Mouse (Mus musculus): ENCODE measurements around the gene Rnf216. TPM values are rescaled to one million over a fixed set of nuclear protein-coding genes. Genes with fewer than 3 reads are reported as not detected.

Rnf216 gene
- polyA plus RNA-seq, 1 experiment = not detected

DNA sequence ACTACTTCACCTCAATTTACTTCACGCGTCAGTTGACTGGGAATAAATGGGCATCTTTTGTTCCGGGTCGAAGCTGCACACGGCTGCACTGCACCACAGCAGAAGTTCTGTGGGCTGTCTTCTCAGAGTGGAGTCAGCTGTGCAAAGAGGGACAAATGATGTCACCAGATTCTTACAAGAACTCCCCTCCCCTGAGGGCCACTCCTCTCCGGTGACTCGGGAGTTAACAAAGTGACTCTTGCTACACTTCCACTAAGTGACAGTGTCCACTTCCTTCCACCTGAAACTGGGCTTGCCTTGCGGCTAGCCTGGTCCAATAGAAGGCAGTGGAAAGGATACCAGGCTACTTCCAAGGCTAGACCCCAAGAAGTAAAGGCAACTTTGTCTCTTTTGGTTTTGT lies 9.3 kb upstream of the Rnf216 start:
- TF ChIP-seq POLR2A (IDR thresholded peaks at IDR 0.05; ENCODE audit: insufficient read depth, low read depth, low read length) (no peak), CTCF (IDR thresholded peaks at IDR 0.05; ENCODE audit: insufficient read depth, low read depth, low read length) (no peak)
- WGBS = 82% methylated on average over 8 of the region's 8 CpGs
- Histone ChIP-seq H3K27ac (ENCODE audit: insufficient read depth, low read depth, low read length) (no peak overlapping the region), H3K4me1 (ENCODE audit: control insufficient read depth, insufficient read depth, low read length) (peaks cover 7% of the 10 kb centered on the region; the same call in 1 of the 2 replicates), H3K4me3 (ENCODE audit: insufficient read depth, low read depth, low read length) (no peak overlapping the region)

DNA sequence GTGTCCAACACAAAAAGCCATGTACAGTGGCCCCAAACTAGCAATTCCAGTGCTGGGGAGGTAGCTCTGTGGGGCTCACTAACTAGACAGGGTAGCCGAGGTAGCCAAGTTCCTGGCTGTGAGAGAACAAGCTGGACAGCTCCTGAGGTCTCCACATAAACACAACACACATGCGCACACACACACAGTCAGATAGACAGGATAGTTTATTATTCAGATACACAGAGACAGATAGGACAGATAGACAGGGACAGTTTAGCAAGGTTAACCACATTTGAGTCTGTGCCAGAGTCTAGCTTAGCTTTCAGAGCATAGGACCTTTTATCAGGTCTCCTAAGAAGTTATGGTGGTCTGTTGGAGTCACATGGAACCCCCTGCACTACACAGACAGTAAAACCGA lies 6.0 kb downstream of the Rnf216 start:
- H3K27ac ChIP-seq (ENCODE audit: insufficient read depth, low read depth, low read length) = no peak overlapping the region
- no peak overlapping the region for H3K4me3 ChIP-seq (ENCODE audit: insufficient read depth, low read depth, low read length)
- TF ChIP-seq CTCF (IDR thresholded peaks at IDR 0.05; ENCODE audit: insufficient read depth, low read depth, low read length) (no peak), POLR2A (IDR thresholded peaks at IDR 0.05; ENCODE audit: insufficient read depth, low read depth, low read length) (no peak)
- WGBS = 83% methylated on average over 3 of the region's 3 CpGs
- H3K4me1 ChIP-seq (ENCODE audit: control insufficient read depth, insufficient read depth, low read length) = peaks cover 6% of the 10 kb centered on the region

DNA sequence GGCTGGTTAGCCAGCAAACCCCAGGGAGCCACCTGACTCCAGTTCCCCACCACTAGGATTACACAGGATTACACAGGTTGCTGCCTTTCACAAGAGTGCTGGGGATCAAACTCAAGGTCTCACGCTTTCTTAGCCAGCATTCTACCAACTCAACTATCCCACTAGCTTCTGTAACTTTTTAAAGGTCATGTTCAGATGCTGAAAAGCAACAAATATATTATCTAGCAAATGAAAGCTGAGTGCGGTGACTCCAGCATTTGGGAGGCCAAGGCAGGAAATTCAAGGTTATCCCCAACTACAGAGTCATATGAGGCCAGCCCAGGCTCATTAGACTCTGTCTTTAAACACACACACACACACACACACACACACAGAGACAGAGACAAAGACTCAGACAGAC lies 9.6 kb downstream of the Rnf216 start:
- Histone ChIP-seq H3K4me3 (ENCODE audit: insufficient read depth, low read depth, low read length) (no peak overlapping the region), H3K4me1 (ENCODE audit: control insufficient read depth, insufficient read depth, low read length) (no peaks in the 10 kb centered on the region), H3K27ac (ENCODE audit: insufficient read depth, low read depth, low read length) (no peak overlapping the region)
- no peak for TF ChIP-seq CTCF (IDR thresholded peaks at IDR 0.05; ENCODE audit: insufficient read depth, low read depth, low read length)
- TF ChIP-seq POLR2A (IDR thresholded peaks at IDR 0.05; ENCODE audit: insufficient read depth, low read depth, low read length) = no peak
- WGBS = 95% methylated on average over 2 of the region's 2 CpGs

DNA sequence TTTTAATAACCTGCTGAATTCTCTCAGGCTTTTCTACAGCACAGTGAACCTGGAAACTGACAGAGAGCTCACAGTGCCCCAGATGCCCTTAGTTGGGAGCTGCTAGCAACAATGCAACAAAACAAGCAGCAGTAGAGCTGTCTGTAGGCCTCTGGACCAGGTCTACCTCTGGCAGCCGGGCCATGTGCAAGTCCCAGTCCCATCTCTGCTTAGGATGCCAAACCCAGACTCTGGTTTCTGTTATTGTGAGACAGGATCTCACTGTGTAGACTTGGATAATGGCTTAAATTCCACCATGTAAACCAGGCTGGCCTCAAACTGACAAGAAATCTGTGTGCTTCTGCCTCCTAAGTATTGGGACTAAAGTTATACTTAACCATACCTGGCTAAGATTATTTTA lies 11.2 kb downstream of the Rnf216 start:
- Histone ChIP-seq H3K4me1 (ENCODE audit: control insufficient read depth, insufficient read depth, low read length) (no peaks in the 10 kb centered on the region), H3K27ac (ENCODE audit: insufficient read depth, low read depth, low read length) (no peak overlapping the region), H3K4me3 (ENCODE audit: insufficient read depth, low read depth, low read length) (no peak overlapping the region)
- 72% methylated on average over 1 of the region's 1 CpGs for WGBS
- TF ChIP-seq CTCF (IDR thresholded peaks at IDR 0.05; ENCODE audit: insufficient read depth, low read depth, low read length) = no peak
- TF ChIP-seq POLR2A (IDR thresholded peaks at IDR 0.05; ENCODE audit: insufficient read depth, low read depth, low read length) = no peak

DNA sequence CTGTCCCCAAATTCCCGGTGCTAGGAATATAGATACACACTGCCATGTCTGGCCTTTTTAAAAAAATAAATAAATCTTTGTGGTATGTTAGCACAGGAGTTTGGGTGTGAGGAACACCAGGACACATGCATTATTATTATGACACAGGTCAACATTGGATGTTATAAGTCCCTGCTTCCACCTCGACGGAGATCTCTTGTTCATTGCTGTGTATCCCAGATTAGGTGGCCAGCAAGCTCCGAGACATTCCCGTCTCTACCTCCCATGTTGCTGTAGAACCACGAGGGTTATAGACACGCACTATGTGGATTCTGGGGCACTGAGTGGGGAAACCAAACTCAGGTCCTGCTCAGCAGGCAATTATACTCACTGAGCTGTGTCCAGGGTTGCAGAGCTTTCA lies 17.5 kb downstream of the Rnf216 start:
- 86% methylated on average over 7 of the region's 7 CpGs for WGBS

DNA sequence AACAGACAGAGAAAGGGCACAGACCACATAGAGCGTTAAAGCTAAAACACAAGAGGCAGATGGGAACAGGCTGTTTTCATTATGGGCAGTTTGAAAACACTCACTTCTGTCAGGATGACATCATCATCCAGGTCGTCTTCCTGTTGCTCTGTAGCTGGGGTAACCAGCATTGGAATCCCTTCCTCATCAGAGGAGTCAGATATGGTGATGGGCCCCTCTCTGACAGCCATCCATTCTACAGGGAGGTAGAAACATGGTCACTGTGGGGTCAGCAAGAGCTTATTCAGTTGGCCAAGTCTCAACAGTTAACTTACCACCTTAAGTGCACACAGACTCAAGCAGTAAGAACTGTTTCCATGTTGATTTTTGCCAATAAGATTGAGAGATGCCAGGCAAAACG lies 19.9 kb downstream of the Rnf216 start:
- no peak overlapping the region for H3K4me3 ChIP-seq (ENCODE audit: insufficient read depth, low read depth, low read length)
- H3K4me1 ChIP-seq (ENCODE audit: control insufficient read depth, insufficient read depth, low read length) = no peaks in the 10 kb centered on the region
- H3K27ac ChIP-seq (ENCODE audit: insufficient read depth, low read depth, low read length) = no peak overlapping the region
- TF ChIP-seq CTCF (IDR thresholded peaks at IDR 0.05; ENCODE audit: insufficient read depth, low read depth, low read length) = no peak
- TF ChIP-seq POLR2A (IDR thresholded peaks at IDR 0.05; ENCODE audit: insufficient read depth, low read depth, low read length) = no peak
- 70% methylated on average over 3 of the region's 3 CpGs for WGBS

More for the DNA sequence above, 17.5 kb downstream of the Rnf216 start:
- Histone ChIP-seq H3K4me1 (ENCODE audit: control insufficient read depth, insufficient read depth, low read length) (no peaks in the 10 kb centered on the region), H3K4me3 (ENCODE audit: insufficient read depth, low read depth, low read length) (no peak overlapping the region), H3K27ac (ENCODE audit: insufficient read depth, low read depth, low read length) (no peak overlapping the region)
- TF ChIP-seq POLR2A (IDR thresholded peaks at IDR 0.05; ENCODE audit: insufficient read depth, low read depth, low read length) = no peak
- TF ChIP-seq CTCF (IDR thresholded peaks at IDR 0.05; ENCODE audit: insufficient read depth, low read depth, low read length) = no peak

DNA sequence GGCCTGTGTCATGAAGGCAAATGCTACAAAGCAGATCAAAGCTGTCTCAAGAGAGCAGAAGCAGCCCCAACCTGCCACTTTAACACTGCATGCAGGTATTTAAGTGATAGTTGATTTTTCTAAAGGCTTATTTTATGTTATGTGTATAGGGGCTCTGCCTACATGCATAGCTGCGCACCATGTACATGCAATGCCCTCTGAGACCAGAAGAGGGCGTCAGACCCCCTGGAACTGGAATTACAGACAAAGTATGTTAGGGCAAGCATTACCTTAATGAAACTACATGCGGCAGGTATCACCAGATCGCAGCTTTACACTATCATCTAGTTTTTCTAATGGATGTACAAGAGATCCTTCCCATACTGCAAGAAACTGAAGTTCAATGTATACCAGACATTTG lies 27.9 kb downstream of the Rnf216 start:
- no peak overlapping the region for H3K4me3 ChIP-seq (ENCODE audit: insufficient read depth, low read depth, low read length)
- 62% methylated on average over 4 of the region's 4 CpGs for WGBS
- no peak for TF ChIP-seq CTCF (IDR thresholded peaks at IDR 0.05; ENCODE audit: insufficient read depth, low read depth, low read length)
- no peak for TF ChIP-seq POLR2A (IDR thresholded peaks at IDR 0.05; ENCODE audit: insufficient read depth, low read depth, low read length)
- H3K27ac ChIP-seq (ENCODE audit: insufficient read depth, low read depth, low read length) = no peak overlapping the region
- H3K4me1 ChIP-seq (ENCODE audit: control insufficient read depth, insufficient read depth, low read length) = no peaks in the 10 kb centered on the region

DNA sequence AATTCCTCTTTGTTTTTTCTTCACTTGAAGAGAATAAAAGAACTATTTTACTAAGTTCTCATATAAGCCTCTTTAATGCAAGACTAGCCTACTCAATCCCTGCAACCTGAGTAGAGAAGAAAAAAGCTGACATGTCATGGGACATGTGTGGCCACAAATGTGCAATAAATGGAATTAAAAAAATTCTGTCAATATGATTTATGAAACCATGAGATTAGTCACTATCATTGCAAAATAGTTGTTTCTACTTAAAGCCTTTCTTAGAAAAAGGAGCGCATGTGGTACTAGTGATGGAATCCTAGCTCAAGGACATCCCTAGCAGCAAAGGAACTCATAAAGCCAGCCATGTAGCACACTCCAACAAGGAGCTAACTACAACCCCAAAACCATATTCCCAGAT lies 33.0 kb downstream of the Rnf216 start:
- TF ChIP-seq CTCF (IDR thresholded peaks at IDR 0.05; ENCODE audit: insufficient read depth, low read depth, low read length) (no peak), POLR2A (IDR thresholded peaks at IDR 0.05; ENCODE audit: insufficient read depth, low read depth, low read length) (no peak)
- Histone ChIP-seq H3K27ac (ENCODE audit: insufficient read depth, low read depth, low read length) (no peak overlapping the region), H3K4me1 (ENCODE audit: control insufficient read depth, insufficient read depth, low read length) (no peaks in the 10 kb centered on the region), H3K4me3 (ENCODE audit: insufficient read depth, low read depth, low read length) (no peak overlapping the region)
- 95% methylated on average over 1 of the region's 1 CpGs for WGBS

DNA sequence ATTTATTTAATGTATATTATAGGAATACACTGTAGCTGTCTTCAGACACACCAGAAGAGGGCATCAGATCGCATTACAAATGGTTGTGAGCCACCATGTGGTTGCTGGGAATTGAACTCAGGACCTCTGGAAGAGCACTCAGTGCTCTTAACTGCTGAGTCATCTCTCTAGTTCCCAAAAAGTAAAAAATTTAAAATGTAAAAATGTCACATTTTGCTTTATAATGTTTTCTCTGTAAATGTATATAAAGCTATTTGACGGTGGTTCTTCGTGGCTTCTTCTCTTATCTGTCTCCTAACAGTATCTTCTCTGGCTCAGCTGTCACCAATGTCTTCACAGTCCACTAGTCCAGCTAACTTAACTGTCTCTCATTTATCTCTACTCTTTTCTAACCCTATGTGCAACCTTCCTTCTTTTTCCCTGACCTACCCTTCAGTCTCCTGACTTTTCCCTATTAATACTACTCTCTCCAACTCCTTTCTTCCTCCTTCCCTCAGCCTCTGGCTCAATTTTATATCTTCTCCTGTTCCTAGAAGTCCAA lies 36.1 kb downstream of the Rnf216 start:
- Histone ChIP-seq H3K4me1 (ENCODE audit: control insufficient read depth, insufficient read depth, low read length) (no peaks in the 10 kb centered on the region), H3K27ac (ENCODE audit: insufficient read depth, low read depth, low read length) (no peak overlapping the region), H3K4me3 (ENCODE audit: insufficient read depth, low read depth, low read length) (no peak overlapping the region)
- WGBS = 93% methylated on average over 3 of the region's 3 CpGs
- no peak for TF ChIP-seq POLR2A (IDR thresholded peaks at IDR 0.05; ENCODE audit: insufficient read depth, low read depth, low read length)
- no peak for TF ChIP-seq CTCF (IDR thresholded peaks at IDR 0.05; ENCODE audit: insufficient read depth, low read depth, low read length)

DNA sequence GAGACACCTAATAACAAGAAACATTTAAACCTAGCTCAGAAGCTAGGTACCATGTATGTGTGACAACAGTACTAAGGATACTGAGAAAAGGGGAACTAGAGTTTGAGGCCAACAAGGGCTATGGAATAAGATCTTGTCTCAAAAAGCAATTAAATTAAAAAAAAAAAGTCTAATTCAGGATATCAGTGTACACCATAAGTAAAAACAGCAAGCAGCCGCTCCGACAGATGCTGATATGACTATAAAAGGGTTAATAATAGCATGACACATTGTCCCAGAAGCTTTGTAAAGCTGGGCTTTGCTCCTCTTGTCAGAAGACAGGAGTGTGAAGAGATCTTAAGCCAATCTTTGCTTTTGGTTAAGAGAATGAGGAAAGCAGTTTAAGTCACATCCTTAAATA lies 36.8 kb downstream of the Rnf216 start:
- 89% methylated on average over 2 of the region's 2 CpGs for WGBS
- no peak for TF ChIP-seq POLR2A (IDR thresholded peaks at IDR 0.05; ENCODE audit: insufficient read depth, low read depth, low read length)
- Histone ChIP-seq H3K4me3 (ENCODE audit: insufficient read depth, low read depth, low read length) (no peak overlapping the region), H3K27ac (ENCODE audit: insufficient read depth, low read depth, low read length) (no peak overlapping the region), H3K4me1 (ENCODE audit: control insufficient read depth, insufficient read depth, low read length) (no peaks in the 10 kb centered on the region)

Data from olfactory bulb, adult 2 months (tissue).